Mouse (Mus musculus) MEL (cell line): ENCODE measurements around the gene Dcaf4. TPM values are rescaled to one million over a fixed set of nuclear protein-coding genes. Genes with fewer than 3 reads are reported as not detected.

Experiments used
- DNase-seq: peaks from one replicate; pipeline ENCODE4 v3.0.0; 2011; ENCODE audit warnings: low read depth, low spot score
- H3K27ac ChIP-seq: 2 replicates; pipeline ENCODE4 v1.5.1; 2012; ENCODE audit warnings: low read depth, mild to moderate bottlenecking, control low read depth, low read length, moderate library complexity; ENCODE audit not compliant: control insufficient read depth
- H3K27me3 ChIP-seq, 2 experiments: fragments of 150-350 bp in 1 of 2; sonication (generic) in 1 of 2; 2 replicates each; pipeline ENCODE4 v1.6.1; 2012; ENCODE audit warnings: low read length in 2 of 2, mild to moderate bottlenecking in 2 of 2, improper control_type of control experiment in 1 of 2, moderate library complexity in 1 of 2; ENCODE audit not compliant: insufficient read depth in 2 of 2, control insufficient read depth in 1 of 2
- H3K36me3 ChIP-seq, 2 experiments: 2 replicates each; pipeline ENCODE4 v1.6.1; 2012 to 2014; ENCODE audit warnings: low read length in 2 of 2, improper control_type of control experiment in 1 of 2, inconsistent platforms in 1 of 2, mild to moderate bottlenecking in 1 of 2; ENCODE audit not compliant: insufficient read depth in 2 of 2, control insufficient read depth in 1 of 2
- H3K4me1 ChIP-seq, 2 experiments: fragments of 150-350 bp in 1 of 2; sonication (generic) in 1 of 2; 2 replicates each; pipeline ENCODE4 v1.6.1; 2012; ENCODE audit warnings: low read length in 2 of 2, improper control_type of control experiment in 1 of 2, mild to moderate bottlenecking in 1 of 2; ENCODE audit not compliant: insufficient read depth in 2 of 2, control insufficient read depth in 1 of 2
- H3K4me3 ChIP-seq, 2 experiments: fragments of 150-350 bp in 1 of 2; sonication (generic) in 1 of 2; 2 replicates each; pipeline ENCODE4 v1.5.1; 2012; ENCODE audit warnings: low read depth in 2 of 2, low read length in 2 of 2, mild to moderate bottlenecking in 2 of 2, moderate library complexity in 2 of 2, control low read depth in 1 of 2, improper control_type of control experiment in 1 of 2; ENCODE audit not compliant: control insufficient read depth in 1 of 2, insufficient read depth in 1 of 2
- H3K79me2 ChIP-seq: 2 replicates; pipeline ENCODE4 v1.6.1; 2012; ENCODE audit warnings: mild to moderate bottlenecking, low read length, moderate library complexity; ENCODE audit not compliant: control insufficient read depth, poor library complexity, insufficient read depth
- H3K9ac ChIP-seq: 2 replicates; pipeline ENCODE4 v1.6.1; 2012; ENCODE audit warnings: low read depth, mild to moderate bottlenecking, control low read depth, low read length, moderate library complexity; ENCODE audit not compliant: control insufficient read depth, poor library complexity, severe bottlenecking
- H3K9me3 ChIP-seq: fragments of 150-350 bp; sonication (generic); replicated peaks from 2 replicates; pipeline ENCODE4 v1.6.1; 2012; ENCODE audit warnings: mild to moderate bottlenecking, low read length, improper control_type of control experiment, moderate library complexity; ENCODE audit not compliant: insufficient read depth
- BHLHE40 ChIP-seq: IDR thresholded peaks from 2 replicates; pipeline ENCODE4 v1.6.1; 2012; ENCODE audit warnings: low read depth, mild to moderate bottlenecking, inconsistent platforms, low read length, improper control_type of control experiment, borderline replicate concordance
- CHD1 ChIP-seq: IDR thresholded peaks from 2 replicates; pipeline ENCODE4 v1.6.1; 2012; ENCODE audit warnings: low read depth, mild to moderate bottlenecking, inconsistent platforms, low read length, improper control_type of control experiment
- CHD2 ChIP-seq: IDR thresholded peaks from 2 replicates; pipeline ENCODE4 v1.6.1; 2011; ENCODE audit warnings: low read length, improper control_type of control experiment
- ELF1 ChIP-seq: IDR thresholded peaks from 2 replicates; pipeline ENCODE4 v1.6.1; 2014; ENCODE audit warnings: low read depth, mild to moderate bottlenecking, inconsistent platforms, low read length, improper control_type of control experiment, moderate library complexity
- EP300 ChIP-seq, 2 experiments: IDR thresholded peaks; 2 replicates each; pipeline ENCODE4 v1.6.1; 2011; ENCODE audit warnings: improper control_type of control experiment in 2 of 2, low read length in 2 of 2, low read depth in 1 of 2, mild to moderate bottlenecking in 1 of 2
- GABPA ChIP-seq: IDR thresholded peaks from 2 replicates; pipeline ENCODE4 v1.6.1; 2012; ENCODE audit warnings: low read depth, mild to moderate bottlenecking, inconsistent platforms, low read length, improper control_type of control experiment, moderate library complexity
- GATA1 ChIP-seq: IDR thresholded peaks from 2 replicates; pipeline ENCODE4 v1.6.1; 2011; ENCODE audit warnings: low read depth, low read length, improper control_type of control experiment
- HCFC1 ChIP-seq: IDR thresholded peaks from 2 replicates; pipeline ENCODE4 v1.6.1; 2012; ENCODE audit warnings: low read depth, mild to moderate bottlenecking, inconsistent platforms, low read length, improper control_type of control experiment, moderate library complexity
- JUND ChIP-seq: IDR thresholded peaks from 2 replicates; pipeline ENCODE4 v1.6.1; 2011; ENCODE audit warnings: low read depth, mild to moderate bottlenecking, improper control_type of control experiment, low read length
- KAT2A ChIP-seq: conservative IDR thresholded peaks from 2 replicates; pipeline ENCODE4 v1.6.1; 2012; ENCODE audit warnings: low read depth, low read length, improper control_type of control experiment, inconsistent platforms
- MAFK ChIP-seq: IDR thresholded peaks from 2 replicates; pipeline ENCODE4 v1.6.1; 2011; ENCODE audit warnings: low read depth, mild to moderate bottlenecking, low read length, improper control_type of control experiment, borderline replicate concordance
- MAX ChIP-seq: IDR thresholded peaks from 2 replicates; pipeline ENCODE4 v1.6.1; 2011; ENCODE audit warnings: low read length, improper control_type of control experiment
- MAZ ChIP-seq: IDR thresholded peaks from 2 replicates; pipeline ENCODE4 v1.6.1; 2012; ENCODE audit warnings: low read depth, mild to moderate bottlenecking, inconsistent platforms, low read length, improper control_type of control experiment
- MYB ChIP-seq: IDR thresholded peaks from 2 replicates; pipeline ENCODE4 v1.6.1; 2011; ENCODE audit warnings: mild to moderate bottlenecking, low read depth, low read length, improper control_type of control experiment
- RAD21 ChIP-seq: IDR thresholded peaks from 2 replicates; pipeline ENCODE4 v1.6.1; 2011; ENCODE audit warnings: mild to moderate bottlenecking, low read depth, low read length, improper control_type of control experiment
- RCOR1 ChIP-seq: IDR thresholded peaks from 2 replicates; pipeline ENCODE4 v1.6.1; 2012; ENCODE audit warnings: low read depth, mild to moderate bottlenecking, inconsistent platforms, low read length, improper control_type of control experiment
- SMC3 ChIP-seq: IDR thresholded peaks from 2 replicates; pipeline ENCODE4 v1.6.1; 2011; ENCODE audit warnings: low read depth, low read length, improper control_type of control experiment
- TAL1 ChIP-seq: IDR thresholded peaks from 2 replicates; pipeline ENCODE4 v1.6.1; 2012; ENCODE audit warnings: mild to moderate bottlenecking, inconsistent platforms, low read length, moderate library complexity, mixed read lengths
- TCF12 ChIP-seq: IDR thresholded peaks from 2 replicates; pipeline ENCODE4 v1.6.1; 2014; ENCODE audit warnings: low read depth, mild to moderate bottlenecking, inconsistent platforms, low read length, improper control_type of control experiment, moderate library complexity
- UBTF ChIP-seq: IDR thresholded peaks from 2 replicates; pipeline ENCODE4 v1.6.1; 2012; ENCODE audit warnings: low read depth, mild to moderate bottlenecking, inconsistent platforms, low read length, improper control_type of control experiment, moderate library complexity, borderline replicate concordance; ENCODE audit not compliant: insufficient read depth
- USF1 ChIP-seq: IDR thresholded peaks from 2 replicates; pipeline ENCODE4 v1.6.1; 2014; ENCODE audit warnings: low read depth, mild to moderate bottlenecking, inconsistent platforms, low read length, improper control_type of control experiment, moderate library complexity
- USF2 ChIP-seq, 2 experiments: IDR thresholded peaks; 2 replicates each; pipeline ENCODE4 v1.6.1; 2011 to 2012; ENCODE audit warnings: improper control_type of control experiment in 2 of 2, low read length in 2 of 2, borderline replicate concordance in 1 of 2, inconsistent platforms in 1 of 2, low read depth in 1 of 2, mild to moderate bottlenecking in 1 of 2; ENCODE audit not compliant: insufficient read depth in 1 of 2
- ZKSCAN1 ChIP-seq: IDR thresholded peaks from 2 replicates; pipeline ENCODE4 v1.6.1; 2012; ENCODE audit warnings: low read depth, mild to moderate bottlenecking, inconsistent platforms, low read length, improper control_type of control experiment, moderate library complexity
- ZMIZ1 ChIP-seq: IDR thresholded peaks from 2 replicates; pipeline ENCODE4 v1.6.1; 2012; ENCODE audit warnings: low read depth, mild to moderate bottlenecking, inconsistent platforms, low read length, improper control_type of control experiment, moderate library complexity
- ZNF384 ChIP-seq: IDR thresholded peaks from 2 replicates; pipeline ENCODE4 v1.6.1; 2012; ENCODE audit warnings: low read depth, mild to moderate bottlenecking, inconsistent platforms, low read length, improper control_type of control experiment
- polyA plus RNA-seq, 2 experiments: library from polyadenylated mRNA; stranded (reverse) in 1 of 2; unstranded in 1 of 2; fragments of >175 nt in 1 of 2; fragments of >200 nt in 1 of 2; gene quantifications; 2 replicates each; pipeline versions ENCODE4 v1.2.1 to v1.2.4; 2012; ENCODE audit warnings: low replicate concordance in 2 of 2, low read depth in 1 of 2; ENCODE audit not compliant: insufficient read length in 2 of 2, insufficient read depth in 1 of 2, missing spikeins in 1 of 2
- total RNA-seq: library from RNA; depleted of rRNA; stranded (reverse); fragments of 300-350 nt; gene quantifications from 2 replicates; pipeline ENCODE4 v1.2.3, GENCODE M21; 2012

Dcaf4 gene
- total and polyA plus RNA-seq, 3 experiments = 25.7 to 35.9 TPM; not detected in 1

DNA sequence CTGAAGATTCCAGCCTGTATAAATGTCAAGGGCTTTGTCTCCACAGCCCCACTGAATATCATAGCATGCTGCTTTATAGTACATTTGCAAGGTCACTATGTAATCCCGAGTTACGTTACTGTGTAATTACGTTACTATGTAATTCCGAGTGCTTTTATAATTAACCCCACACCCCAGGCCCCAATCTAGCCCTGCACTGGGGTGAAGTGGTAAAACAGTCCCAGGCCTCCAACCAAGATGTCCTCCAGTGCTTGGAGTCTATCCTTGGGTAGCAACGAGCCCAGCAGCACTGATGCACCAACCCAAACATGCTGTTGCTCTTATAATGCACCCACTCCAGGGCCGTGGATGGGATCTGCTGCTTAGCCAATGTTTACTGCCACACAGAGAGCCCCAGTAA, 2.8 kb downstream of the Dcaf4 start:
- TF ChIP-seq GABPA (no peak), ZNF384 (no peak), JUND (no peak), SMC3 (no peak), MAFK (no peak), EP300 (IDR thresholded peaks at IDR 0.05; ENCODE audit: low read depth in 1 of 2, low read length in 2 of 2) (no peak), BHLHE40 (no peak), CHD2 (no peak), TCF12 (no peak), USF2 (IDR thresholded peaks at IDR 0.05; ENCODE audit: borderline replicate concordance in 1 of 2, insufficient read depth in 1 of 2, low read depth in 1 of 2, low read length in 2 of 2) (no peak), ZMIZ1 (no peak), GATA1 (no peak), RAD21 (no peak), MAX (no peak), CHD1 (no peak), MAZ (no peak), ZKSCAN1 (no peak), USF1 (no peak)
- TF ChIP-seq, all 39 proteins: peak for 0
- Histone ChIP-seq H3K27me3 (no peaks in the 10 kb centered on the region), H3K27ac (no peak overlapping the region), H3K4me1 (peaks cover 9 to 13% of the 10 kb centered on the region in 2 experiments), H3K9me3 (no peaks in the 10 kb centered on the region), H3K79me2 (peaks cover 1% of the 10 kb centered on the region), H3K4me3 (no peak overlapping the region), H3K9ac (no peak overlapping the region), H3K36me3 (peaks cover 0 to 11% of the 10 kb centered on the region in 2 experiments; a peak in 2 of 4 replicates)
- DNase-seq = no peak

DNA sequence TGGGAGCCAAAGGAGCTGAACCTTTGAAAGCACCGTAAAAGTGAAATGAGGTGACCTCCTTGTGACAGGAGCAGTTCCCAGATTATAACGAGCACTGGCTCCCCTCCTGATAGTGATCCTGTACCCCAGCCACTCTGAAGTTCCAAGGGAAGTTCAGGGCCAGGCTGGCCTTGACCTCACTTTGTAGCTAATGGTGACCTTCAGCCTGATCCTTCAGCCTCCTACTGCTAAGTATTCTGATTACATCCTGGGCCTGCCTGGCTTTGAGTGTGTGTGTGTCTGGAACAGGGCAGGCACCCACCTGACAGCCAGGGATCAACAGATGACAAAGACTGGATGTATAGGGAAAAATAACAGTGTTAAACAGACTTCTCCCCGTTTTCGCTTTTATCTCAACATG, 3.6 kb downstream of the Dcaf4 start:
- H3K4me3 ChIP-seq = no peak overlapping the region
- H3K27me3 ChIP-seq = no peaks in the 10 kb centered on the region
- no peak overlapping the region for H3K27ac ChIP-seq
- TF ChIP-seq MYB (no peak), TAL1 (no peak), GATA1 (no peak), MAZ (no peak), CHD2 (no peak), USF2 (IDR thresholded peaks at IDR 0.05; ENCODE audit: borderline replicate concordance in 1 of 2, insufficient read depth in 1 of 2, low read depth in 1 of 2, low read length in 2 of 2) (no peak), CHD1 (no peak), ELF1 (no peak), RCOR1 (no peak), SMC3 (no peak), KAT2A (no peak), HCFC1 (no peak), TCF12 (no peak), JUND (no peak), ZMIZ1 (no peak), UBTF (no peak)
- H3K9ac ChIP-seq = no peak overlapping the region
- H3K4me1 ChIP-seq = peaks cover 9% of the 10 kb centered on the region in 2 experiments
- no peak for DNase-seq
- peaks cover 1% of the 10 kb centered on the region for H3K79me2 ChIP-seq
- peaks cover 0 to 6% of the 10 kb centered on the region in 2 experiments; a peak in 2 of 4 replicates for H3K36me3 ChIP-seq
- no peaks in the 10 kb centered on the region for H3K9me3 ChIP-seq
